Mouse (Mus musculus) brain, embryonic 14.5 days (tissue): ENCODE results near the gene Mymk.

ENCODE experiments used
- CTCF ChIP-seq: fragments of 200-500 bp; IDR thresholded peaks from 2 replicates; pipeline ENCODE4 v1.5.1; 2012; ENCODE audit warnings: inconsistent platforms, mild to moderate bottlenecking, moderate library complexity, borderline replicate concordance; ENCODE audit not compliant: insufficient read depth, insufficient read length; ENCODE audit errors: extremely low read depth
- POLR2A ChIP-seq: fragments of 200-500 bp; IDR thresholded peaks from 2 replicates; pipeline ENCODE4 v1.6.1; 2012; ENCODE audit warnings: mild to moderate bottlenecking, inconsistent platforms, borderline replicate concordance; ENCODE audit not compliant: poor library complexity, insufficient read depth, insufficient read length, severe bottlenecking; ENCODE audit errors: extremely low read depth

- no peak for TF ChIP-seq CTCF
- no peak for TF ChIP-seq POLR2A
Measured at GRCm38 (mm10) chr2:27114169-27114568, 42.2 kb upstream of the Mymk start.
